Mouse (Mus musculus): ENCODE data around the gene Iqgap1.

The Iqgap1 gene

DNA sequence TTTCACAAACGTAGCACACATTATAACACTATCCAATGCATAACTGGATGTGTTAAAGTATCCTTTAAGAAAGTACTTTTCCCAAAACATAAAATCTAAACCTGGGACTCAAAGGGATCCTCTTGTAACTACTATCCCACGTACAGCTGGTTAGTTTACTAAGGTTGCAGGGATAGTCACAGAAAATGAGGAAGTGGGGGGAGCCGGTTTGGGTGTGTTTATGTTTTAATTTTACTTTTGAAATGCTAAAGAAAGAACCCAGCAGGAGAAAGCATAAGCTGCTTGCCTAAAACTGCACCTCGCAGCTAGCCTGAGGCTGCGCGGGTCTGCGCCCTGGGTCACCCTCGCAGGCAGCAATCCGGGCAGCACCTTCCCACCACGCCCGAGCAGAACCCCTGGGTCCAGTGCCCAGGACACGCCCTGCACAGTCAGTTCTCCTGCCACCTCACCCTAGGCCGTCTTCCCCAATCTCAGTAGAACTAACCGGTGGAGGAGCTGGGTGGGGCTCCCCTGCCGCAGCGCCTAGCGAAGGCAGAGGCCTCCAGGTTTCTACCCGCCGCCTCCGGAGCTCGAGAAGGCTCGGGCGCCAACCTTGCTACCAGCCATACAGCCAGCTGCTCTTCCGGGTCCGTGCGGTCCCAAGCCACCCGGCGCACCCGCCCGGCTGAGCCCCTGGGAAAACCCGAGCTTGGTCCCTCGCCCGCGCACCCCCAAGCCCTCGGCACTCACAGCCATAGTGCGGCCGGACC lies 23.2 kb downstream of the Iqgap1 start:
- no peak for DNase-seq (ENCODE audit: low spot score)

DNA sequence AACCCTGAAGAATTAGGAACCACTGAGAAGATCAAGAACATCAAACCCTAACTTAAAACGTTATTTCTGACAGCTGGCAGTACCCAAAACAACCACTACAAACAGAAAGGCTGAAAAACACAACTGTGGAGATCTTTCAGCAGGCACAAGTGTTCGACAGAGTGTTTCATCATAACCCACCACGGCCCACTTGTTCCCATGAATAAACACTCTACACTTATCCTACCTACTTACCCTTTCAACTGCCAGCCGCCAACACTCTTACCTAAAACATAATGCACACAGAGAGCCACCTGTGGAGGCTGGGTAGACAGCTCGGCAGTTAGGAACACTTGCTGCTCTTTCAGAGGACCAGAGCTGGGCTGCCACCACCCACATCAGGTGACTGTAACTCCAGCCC lies 26.5 kb downstream of the Iqgap1 start:
- no peak for DNase-seq (ENCODE audit: low spot score)

DNA sequence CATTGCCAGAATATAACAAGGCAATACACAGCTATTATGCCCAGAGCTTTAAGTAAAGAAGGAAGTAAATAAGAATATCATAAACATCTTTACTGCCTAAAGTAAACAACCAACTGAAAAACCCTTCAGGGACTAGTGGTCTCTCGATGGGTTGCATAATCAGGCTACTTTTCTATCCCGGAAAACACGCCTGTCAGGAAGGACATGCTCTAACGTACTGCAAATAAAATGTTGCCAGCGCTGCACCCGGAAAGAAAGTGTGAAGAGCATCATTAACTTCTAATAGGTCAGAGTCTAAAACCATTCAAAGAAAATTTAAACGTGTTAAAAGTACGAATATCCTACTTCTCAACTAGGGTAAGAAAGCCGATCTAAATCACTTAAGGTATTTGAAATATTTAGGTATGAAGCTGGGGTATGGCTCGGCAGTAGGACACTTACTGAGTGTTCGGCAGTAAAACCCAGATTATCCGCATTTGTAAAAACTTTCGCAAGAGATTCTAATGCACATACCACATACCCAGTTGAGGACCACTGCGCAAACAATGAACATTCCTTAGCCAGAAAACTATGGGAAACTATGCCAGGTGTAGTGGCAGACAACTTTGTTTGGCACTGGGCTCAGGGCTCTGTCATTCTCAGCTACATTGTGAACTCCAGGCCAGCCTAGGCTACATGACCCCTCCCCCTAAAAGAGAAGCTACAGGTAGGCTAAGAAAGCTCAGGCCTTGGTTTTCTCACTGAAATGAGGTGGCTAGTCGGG lies 28.8 kb downstream of the Iqgap1 start:
- DNase-seq (ENCODE audit: low spot score), result no peak

DNA sequence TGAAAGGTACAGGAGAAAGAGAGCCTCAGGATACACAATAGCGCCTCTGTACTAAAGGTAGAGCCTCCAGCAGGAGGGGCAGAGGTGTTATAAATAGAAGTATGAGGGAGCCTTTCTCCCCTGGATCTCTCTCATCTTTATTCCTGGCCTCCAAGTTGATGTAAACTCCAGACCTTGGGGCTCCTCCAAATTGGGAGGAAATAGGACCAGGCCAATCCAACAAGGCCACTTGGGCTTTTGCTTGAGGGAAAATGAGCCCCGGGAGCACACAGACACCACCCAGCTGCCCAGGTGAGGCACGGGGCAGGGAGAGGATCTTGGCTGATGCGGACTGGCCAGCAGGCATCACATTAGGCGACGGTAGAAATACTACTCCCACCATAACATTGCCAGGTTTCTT lies 29.5 kb downstream of the Iqgap1 start:
- no peak for DNase-seq (ENCODE audit: low spot score)

DNA sequence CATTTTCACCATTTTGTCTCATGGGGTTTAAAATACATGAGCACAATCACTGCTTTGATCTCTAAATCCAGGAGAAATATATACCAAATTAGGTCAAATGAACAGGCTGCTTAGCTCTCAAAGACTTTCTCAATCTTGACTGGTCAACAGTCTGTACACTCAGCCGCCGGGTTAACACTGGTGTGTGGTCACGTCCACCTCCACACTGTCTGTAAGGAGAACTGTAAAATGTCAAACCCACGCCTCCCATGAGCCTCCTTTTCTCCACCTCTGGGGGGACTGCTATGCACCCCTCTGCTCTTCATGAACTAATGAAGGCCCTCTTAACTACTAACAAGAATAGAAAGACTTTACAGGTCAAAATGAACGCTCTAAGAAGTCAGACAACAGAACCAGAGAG lies 36.2 kb downstream of the Iqgap1 start:
- no peak for DNase-seq (ENCODE audit: low spot score)

DNA sequence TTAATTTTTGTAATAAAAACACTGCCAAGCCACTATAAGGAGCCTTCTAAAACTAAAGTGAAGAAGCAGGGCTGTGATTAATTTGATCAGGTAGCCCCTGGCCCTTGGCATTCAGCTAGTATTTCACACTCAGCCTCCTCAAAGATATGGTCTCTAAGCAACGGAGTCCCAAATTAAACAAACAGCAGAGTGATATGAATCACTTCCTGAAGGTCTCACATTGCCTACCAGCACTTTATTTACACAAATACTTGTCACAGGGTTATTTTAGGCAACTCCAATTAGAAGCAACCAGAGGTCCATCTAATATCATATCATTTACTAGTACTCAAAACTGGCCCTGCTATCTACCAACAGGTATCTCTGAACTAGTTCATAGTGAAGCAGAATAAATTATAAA lies 36.7 kb downstream of the Iqgap1 start:
- peak; percentile 53 for DNase-seq (ENCODE audit: low spot score)

DNA sequence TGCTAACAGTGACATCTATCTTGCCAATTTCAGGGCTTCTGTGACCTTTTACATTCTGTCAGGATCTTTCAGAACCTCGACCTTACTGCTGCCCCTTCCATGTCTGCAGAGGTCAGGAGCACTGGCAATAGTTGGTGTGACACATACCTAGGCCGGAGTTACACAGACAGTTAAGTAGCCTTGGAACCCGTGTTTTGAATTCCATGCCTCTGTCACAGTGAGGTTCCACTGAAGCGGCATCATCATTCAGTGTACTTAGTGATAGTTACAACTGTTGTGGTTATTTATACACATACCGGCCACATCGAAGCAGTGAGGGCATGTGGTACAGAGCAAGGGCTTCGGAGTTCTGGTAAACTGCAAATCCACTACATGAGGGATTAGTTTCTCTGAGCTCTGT lies 37.8 kb downstream of the Iqgap1 start:
- no peak for DNase-seq (ENCODE audit: low spot score)

DNA sequence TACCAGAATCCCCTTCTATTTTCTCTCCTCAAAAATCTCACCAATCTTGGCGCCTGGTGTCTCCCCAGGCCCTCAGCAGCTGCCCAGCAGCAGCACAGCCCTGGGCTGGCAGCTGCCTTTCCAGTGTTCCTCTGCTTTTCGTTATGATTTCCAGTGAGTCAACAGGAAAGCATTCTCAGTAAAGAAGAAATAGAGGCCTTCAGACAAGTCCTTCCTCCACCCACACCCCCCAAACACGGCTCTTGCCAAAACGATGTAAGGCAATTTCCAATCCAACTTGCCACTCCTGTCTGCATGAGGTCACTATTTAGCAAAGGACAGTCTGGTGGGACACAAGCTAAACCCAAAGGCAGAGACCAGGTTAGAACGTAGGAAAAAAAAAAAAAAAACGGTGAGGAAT lies 39.0 kb downstream of the Iqgap1 start:
- no peak for DNase-seq (ENCODE audit: low spot score)

DNA sequence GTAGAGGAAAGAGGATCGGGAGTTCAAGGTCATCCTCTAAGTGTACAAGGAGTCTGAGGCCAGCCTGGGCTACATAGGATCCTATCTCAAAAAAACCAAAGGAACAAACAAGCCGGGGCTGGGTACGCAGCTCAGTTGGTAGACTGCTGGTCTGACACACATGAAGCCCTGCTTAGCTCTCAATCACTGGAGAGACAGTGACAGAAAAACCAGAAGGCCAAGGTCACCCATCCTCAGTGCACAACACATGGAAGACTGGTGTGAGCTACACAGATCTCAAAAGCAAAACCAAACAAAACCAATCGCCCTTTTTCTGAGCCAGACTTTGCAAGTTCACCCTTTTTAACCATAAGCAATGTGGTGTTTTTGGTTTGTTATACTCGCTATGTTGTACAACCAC lies 41.9 kb downstream of the Iqgap1 start:
- DNase-seq (ENCODE audit: low spot score), result no peak

DNA sequence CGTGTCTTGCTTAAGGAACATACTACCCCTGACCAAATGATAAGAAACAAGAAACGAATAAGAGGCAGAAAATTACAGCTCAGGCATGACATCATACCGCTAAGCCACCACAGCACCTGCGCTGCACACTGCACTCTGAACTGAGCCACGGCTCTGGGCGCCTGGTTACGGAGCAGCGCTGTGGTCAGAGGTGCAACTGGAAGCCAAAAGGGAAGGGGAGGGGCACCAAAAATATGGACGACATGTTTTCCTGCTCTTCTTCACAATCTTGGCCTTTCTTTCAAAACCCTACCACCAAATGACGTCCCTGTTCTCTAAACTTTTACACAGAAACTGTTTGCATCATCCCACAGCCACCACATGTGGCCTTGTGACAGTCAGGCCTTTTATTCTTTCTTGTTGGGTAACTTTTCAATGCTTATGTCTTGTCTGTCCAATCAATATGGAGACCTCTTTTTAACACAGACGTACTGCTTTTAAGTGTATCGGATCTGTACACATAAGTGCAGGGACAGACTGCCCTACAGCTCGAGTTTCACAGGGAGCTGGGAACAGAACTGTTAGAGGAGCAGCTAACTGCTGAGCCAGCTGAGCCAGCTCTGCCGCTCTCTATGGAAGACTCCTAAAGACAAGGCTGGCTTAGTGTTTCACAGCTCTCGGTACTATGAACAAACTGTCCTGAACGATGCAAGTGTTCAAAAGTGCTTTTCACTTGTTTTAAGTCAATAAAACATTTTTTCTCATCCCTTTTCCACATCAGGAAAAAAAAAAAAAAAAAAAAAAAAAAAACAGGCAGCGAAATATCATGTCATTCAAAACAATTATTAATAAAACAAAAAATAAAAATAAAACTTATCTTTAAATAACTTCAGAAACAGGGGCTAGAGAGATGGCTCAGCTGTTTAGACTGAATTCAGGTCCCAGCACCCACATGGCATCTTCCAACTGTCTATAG lies 43.3 kb downstream of the Iqgap1 start:
- DNase-seq (ENCODE audit: low spot score), result no peak

DNA sequence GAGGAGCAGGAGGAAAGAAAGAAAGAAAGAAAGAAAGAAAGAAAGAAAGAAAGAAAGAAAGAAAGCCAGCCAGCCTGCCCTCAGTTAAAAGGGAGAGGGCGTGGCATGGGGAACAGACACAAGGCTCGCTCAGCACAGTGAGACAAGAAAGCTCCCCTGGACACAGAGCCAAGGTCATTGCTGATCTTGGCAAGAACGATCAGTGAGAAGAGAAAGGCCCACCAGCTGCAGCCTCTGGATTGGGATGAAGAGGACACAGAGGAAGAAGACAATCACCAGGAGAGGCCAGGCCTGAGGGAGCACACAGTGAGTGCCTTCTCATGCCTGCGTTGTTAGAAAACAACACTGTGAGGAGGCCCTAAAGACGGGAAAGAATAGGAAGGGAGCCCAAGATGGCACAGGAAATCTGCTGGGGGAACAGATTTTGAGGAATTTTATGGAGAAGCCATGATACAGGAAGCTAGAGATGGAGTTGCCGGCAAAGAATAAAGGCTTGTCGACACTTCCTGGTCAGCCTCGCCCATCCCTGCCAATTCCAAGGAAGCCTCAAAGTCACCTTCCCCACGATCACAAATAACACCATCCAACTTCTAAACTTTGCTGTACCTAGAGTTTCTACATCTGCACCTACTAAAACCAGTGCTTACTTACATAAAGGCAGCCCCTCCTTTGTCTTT lies 44.2 kb downstream of the Iqgap1 start:
- no peak for DNase-seq (ENCODE audit: low spot score)

DNA sequence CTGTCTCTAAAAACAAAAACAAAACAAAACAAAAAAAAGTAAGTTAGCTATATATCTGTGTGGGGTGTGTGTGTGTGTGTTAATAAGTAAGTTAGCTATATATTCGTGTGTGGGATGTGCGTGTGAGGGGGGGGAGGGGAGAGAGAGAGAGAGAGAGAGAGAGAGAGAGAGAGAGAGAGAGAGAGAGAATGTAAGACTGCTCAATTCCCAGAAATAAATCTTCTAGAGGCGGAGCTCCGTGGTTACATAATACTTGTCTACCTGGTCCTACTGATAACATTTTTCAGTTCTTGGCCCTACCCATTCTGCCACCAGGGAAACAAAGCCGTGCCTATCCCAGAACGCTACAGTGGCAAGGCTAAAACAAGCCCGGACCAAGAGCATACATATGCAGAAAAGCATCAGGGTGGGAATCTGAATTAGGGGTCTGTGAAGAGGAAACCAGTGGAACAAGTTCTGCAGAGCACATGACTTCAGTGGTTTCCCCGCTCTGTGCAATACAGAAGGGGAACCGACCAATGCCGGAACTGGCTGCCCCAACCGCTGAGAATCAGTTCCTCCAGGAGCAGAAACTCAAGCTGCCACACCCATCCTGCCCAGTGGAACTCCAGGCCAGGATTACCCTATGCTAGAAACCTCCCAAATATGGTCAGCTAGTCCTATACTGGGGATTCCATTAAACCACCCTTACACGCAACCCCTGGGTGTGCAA lies 46.7 kb downstream of the Iqgap1 start:
- DNase-seq (ENCODE audit: low spot score), result no peak

DNA sequence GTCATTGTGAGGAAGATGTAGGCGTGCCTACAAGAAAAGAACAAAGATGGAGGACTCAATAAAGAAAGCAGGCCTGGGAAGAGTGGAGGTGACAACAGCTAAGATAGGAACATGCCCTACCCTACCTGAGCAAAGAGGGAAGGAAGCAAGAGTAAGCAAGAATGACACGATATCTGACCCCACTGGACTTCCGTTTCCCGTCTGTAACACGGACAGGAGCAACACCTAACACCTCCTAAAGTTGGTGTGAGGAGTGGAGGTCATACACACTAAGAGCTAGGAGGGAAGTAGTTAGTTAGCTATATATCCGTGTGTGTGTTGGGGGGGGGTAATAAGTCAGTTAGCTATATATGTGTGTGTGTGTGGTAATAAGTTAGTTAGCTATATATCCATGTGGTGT lies 47.4 kb downstream of the Iqgap1 start:
- DNase-seq (ENCODE audit: low spot score), result no peak

DNA sequence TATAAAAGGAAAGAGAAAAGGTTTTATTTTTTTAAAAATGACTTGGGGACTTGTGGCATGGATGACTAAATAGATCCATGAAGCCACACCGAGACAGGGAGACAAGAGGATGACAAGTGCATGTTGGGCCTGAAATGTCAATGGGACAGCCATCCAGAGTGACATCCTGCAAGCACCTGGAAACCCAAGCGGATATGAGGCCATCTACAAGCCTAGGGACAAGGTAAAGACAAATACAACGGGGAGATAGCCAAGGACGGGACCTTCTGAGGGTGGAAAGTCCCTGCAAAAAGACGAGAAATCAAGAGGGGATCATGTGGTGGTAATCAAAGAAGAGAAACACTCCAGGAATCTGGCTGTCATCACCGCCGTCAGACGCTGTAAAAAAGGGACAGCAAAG lies 48.6 kb downstream of the Iqgap1 start:
- DNase-seq (ENCODE audit: low spot score), result no peak

DNA sequence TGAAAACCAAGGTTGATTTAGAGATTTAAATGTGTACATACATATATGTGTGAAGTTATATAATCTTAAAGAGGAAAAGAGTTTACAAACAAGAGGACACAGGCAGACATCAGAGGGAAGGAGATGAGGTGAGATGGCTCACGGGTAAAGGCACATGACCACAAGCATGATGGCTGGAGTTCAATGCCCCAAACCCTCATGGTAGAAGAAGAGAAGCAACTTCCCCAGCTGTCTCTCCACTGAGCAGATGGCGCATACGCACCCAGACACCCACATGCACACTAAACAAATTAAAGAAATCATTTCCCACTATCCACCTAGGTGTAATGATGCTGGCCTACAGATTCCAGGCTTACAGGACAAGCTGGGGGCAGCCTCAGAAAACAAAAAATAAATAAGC lies 49.7 kb downstream of the Iqgap1 start:
- no peak for DNase-seq (ENCODE audit: low spot score)

DNA sequence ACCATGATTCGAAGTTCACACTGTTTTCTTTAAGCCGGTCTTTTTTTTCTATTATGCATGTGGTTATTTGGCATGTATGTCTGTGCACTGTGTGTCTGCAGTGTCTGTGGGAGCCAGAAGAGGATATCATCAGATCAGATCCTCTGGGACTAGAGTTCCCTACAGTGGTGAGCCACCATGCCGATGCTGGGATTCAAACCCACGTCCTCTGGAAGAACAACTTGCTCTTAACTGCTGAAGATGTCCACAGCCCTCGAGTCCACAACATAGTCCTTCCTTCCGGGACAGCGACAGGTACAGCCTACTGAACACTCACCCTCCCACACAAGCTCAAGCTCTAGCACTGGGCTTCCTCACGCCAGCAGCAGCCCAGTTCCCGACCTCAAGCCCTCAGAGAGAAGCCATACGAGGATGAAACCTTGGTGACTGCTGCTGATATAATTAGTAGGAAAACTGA lies 50.3 kb downstream of the Iqgap1 start:
- no peak for DNase-seq (ENCODE audit: low spot score)

DNA sequence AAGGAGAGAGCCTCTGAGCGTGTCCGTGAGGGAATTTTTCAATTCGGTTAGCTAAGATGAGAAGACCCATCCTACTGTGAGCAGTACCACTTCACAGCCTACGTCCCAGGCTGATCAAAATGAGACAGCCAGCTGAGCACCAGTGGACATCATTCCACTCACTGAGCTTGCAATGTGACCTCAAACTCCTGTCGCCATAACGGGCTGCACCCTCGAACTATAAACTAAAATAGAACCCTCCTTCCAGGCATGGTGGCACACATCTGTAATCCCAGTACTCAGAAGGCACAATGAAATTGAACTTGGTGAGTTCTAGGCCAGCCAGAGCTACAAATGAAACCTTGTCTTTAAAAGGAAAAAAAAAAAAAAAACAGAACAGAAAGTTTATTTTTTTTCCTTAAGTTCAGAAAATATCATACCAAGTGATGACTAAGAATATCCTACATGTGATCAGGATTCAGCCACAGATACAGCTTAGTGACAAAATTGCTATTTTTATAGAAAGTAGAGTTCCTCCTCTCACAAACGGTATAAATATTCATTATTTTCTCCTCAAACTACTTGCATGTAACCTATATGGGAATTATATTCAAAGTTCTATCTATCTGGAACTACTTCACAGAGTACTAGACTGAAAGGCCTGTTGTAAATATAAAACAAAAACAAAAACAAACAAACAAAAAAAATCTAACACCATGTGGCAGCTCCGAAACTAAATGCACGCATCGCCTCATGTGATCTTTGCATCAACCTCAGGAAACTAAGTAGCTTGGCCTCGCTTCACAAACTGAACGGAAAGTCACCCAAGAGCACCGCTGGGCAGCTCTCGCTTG lies 50.9 kb downstream of the Iqgap1 start:
- no peak for DNase-seq (ENCODE audit: low spot score)

DNA sequence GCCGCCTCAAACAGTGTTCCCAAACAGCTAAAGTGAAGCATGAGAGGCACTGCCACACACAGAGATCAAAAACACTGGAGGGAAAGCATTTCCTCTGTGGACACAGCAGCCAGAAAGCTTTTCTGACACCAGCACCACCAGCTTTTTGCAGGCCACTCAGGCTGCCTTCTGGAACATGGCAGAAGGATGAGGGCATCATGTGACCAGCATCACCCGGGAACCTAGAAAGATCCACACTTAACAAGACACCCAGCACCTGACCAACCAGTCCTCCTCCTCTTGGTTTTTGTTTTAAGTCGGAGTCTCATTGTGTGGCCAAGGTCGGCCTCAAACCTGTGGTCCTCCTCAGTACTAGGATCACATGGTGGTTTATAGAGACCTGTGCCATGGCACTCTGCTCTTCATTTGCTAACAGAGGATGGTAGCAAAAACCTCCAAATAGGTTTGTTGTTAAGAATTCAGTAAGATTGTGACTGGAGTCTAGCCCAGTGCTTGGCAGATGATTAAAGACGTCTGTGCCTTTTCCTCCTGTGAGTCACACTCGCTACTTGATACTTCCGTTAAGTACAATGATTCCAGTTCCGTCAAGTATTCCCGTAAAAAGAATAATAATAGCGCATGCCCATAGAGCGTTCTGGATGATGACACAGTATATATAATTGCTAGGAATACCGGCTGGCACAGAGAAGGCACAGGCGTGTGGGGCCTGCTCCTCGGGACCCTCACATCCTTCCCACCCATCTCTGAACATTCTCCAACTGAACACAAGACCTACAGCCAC lies 51.8 kb downstream of the Iqgap1 start:
- no peak for DNase-seq (ENCODE audit: low spot score)

DNA sequence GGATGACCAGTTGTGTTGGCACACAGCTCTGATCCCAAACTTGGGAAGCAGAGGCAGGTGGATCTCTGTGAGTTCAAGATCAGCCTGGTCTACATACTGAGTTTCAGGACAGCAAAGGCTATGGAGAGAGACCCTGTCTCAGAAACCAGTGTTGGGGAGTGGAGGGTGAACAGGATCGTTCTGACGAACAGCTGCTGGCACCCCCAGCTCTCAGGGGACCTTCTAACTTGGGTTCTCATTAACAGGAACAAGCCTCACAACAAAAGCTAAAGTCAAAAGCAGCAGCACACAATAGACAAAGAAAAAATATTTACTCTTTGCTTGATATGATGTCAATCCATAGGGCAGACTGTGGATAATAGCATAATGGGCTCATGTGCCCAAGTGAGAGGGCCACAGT lies 55.3 kb downstream of the Iqgap1 start:
- DNase-seq (ENCODE audit: low spot score), result no peak

Measured in embryo, embryonic 10.5 days (tissue).